ENCODE assay signal across 12 mouse cellular contexts in the genomic region with DNA sequence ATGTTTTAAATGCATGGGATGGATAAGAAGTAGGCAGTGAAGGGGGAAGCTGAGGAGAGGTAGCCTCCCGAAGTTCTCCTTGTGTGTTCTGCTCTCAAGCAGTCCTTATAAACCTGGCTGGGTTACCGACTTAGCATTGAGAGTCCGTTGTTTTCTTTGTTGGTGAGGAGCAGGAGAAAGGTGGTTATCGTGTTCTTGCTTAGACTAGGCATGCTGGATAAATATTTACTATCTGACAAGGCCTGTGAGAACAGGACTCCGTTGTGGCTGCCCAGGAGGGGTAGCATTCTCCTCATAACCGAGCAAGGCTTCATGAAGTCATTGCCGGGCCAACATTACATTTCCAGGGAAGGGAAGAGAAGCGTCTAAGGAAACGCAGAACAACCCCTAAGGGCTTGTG.
DNase-seq lines count a peak whose midpoint lies in the region; ATAC-seq and TF ChIP-seq lines count a peak whose summit lies in the region.
"Had no signal": no experiment of that assay in that cellular context is flagged by ENCODE, and none has a peak within 500 bp of the region (broad histone marks: within the 10 kb centered on the region; RNA-seq: fewer than 3 reads in every experiment).

No protein-coding gene starts in this region.

- H3K4me1 ChIP-seq in kidney, embryonic 16.5 days (ENCODE audit: insufficient read depth, low read length) = peaks cover 43% of the 10 kb centered on the region
- peaks cover 55% of the 10 kb centered on the region for H3K4me1 ChIP-seq in embryonic facial prominence, embryonic 15.5 days
- H3K4me1 ChIP-seq in limb, embryonic 14.5 days (ENCODE audit: control insufficient read depth, insufficient read depth, low read length) = peaks cover 64% of the 10 kb centered on the region
- peaks cover 5% of the 10 kb centered on the region for H3K4me1 ChIP-seq in stomach, embryonic 15.5 days
- peaks cover 23% of the 10 kb centered on the region for H3K4me1 ChIP-seq in hindbrain, embryonic 14.5 days (replicated peaks; ENCODE audit: control insufficient read depth, insufficient read depth, low read length)
- H3K4me1 ChIP-seq: liver, embryonic 13.5 days had no signal

- no peak overlapping the region for H3K4me3 ChIP-seq in kidney, embryonic 16.5 days (ENCODE audit: low read length)
- H3K4me3 ChIP-seq in embryonic facial prominence, embryonic 15.5 days (replicated peaks) = no peak overlapping the region
- no peak overlapping the region for H3K4me3 ChIP-seq in limb, embryonic 14.5 days (replicated peaks; ENCODE audit: low read length)
- H3K4me3 ChIP-seq in stomach, embryonic 15.5 days (replicated peaks) = no peak overlapping the region
- H3K4me3 ChIP-seq in hindbrain, embryonic 14.5 days (replicated peaks; ENCODE audit: low read length) = no peak overlapping the region
- H3K4me3 ChIP-seq: forebrain, embryonic 15.5 days; liver, embryonic 13.5 days; megakaryocyte, embryonic 14.5 days; midbrain, embryonic 15.5 days had no signal

- no peak for DNase-seq in kidney, postnatal 14 days
- no peak for DNase-seq in limb, embryonic 14.5 days (ENCODE audit: low spot score)
- no peak for DNase-seq in adrenal gland, adult (ENCODE audit: inconsistent age in 2 of 2, low spot score in 1 of 2)
- no peak for DNase-seq in hindbrain, embryonic 14.5 days (ENCODE audit: low spot score)
- DNase-seq: cerebellum, postnatal 14 days; liver, embryonic 13.5 days had no signal

- ATAC-seq in kidney, embryonic 16.5 days (ENCODE audit: low FRiP score, low TSS enrichment) = 0 out of 2 replicates have a peak, but pooled peaks have one; percentile 18
- ATAC-seq in embryonic facial prominence, embryonic 15.5 days (ENCODE audit: insufficient number of reproducible peaks, low FRiP score, low TSS enrichment, low read depth) = no peak
- no peak for ATAC-seq in limb, embryonic 14.5 days (ENCODE audit: low FRiP score, low read depth)
- ATAC-seq in stomach, embryonic 15.5 days (ENCODE audit: insufficient read depth, low FRiP score, low read depth) = 0 out of 2 replicates have a peak, but pooled peaks have one; percentile 51
- no peak for ATAC-seq in hindbrain, embryonic 14.5 days (ENCODE audit: low FRiP score)
- ATAC-seq: forebrain, embryonic 15.5 days; midbrain, embryonic 15.5 days had no signal

- no peaks in the 10 kb centered on the region for H3K36me3 ChIP-seq in kidney, embryonic 16.5 days (ENCODE audit: insufficient read depth, low read length)
- no peaks in the 10 kb centered on the region for H3K36me3 ChIP-seq in embryonic facial prominence, embryonic 15.5 days
- peaks cover 5% of the 10 kb centered on the region; the same call in 1 of the 2 replicates for H3K36me3 ChIP-seq in limb, embryonic 14.5 days (ENCODE audit: control insufficient read depth, insufficient read depth, low read length)
- H3K36me3 ChIP-seq in stomach, embryonic 15.5 days = no peaks in the 10 kb centered on the region
- H3K36me3 ChIP-seq in hindbrain, embryonic 14.5 days (replicated peaks; ENCODE audit: control insufficient read depth, insufficient read depth) = no peaks in the 10 kb centered on the region
- H3K36me3 ChIP-seq: forebrain, embryonic 15.5 days; liver, embryonic 13.5 days; midbrain, embryonic 15.5 days had no signal

- TF ChIP-seq POLR2A in limb, embryonic 14.5 days (IDR thresholded peaks at IDR 0.05; ENCODE audit: borderline replicate concordance, extremely low read depth, insufficient read depth, insufficient read length) = no peak

- H3K27me3 ChIP-seq in kidney, embryonic 16.5 days (ENCODE audit: insufficient read depth, low read length) = no peaks in the 10 kb centered on the region
- no peaks in the 10 kb centered on the region for H3K27me3 ChIP-seq in embryonic facial prominence, embryonic 15.5 days
- no peaks in the 10 kb centered on the region for H3K27me3 ChIP-seq in limb, embryonic 14.5 days (ENCODE audit: control insufficient read depth, insufficient read depth, low read length)
- H3K27me3 ChIP-seq in stomach, embryonic 15.5 days (replicated peaks) = no peaks in the 10 kb centered on the region
- H3K27me3 ChIP-seq in hindbrain, embryonic 14.5 days (ENCODE audit: control insufficient read depth, insufficient read depth, low read length) = no peaks in the 10 kb centered on the region
- H3K27me3 ChIP-seq: forebrain, embryonic 15.5 days; liver, embryonic 13.5 days; megakaryocyte, embryonic 14.5 days; midbrain, embryonic 15.5 days had no signal

- H3K27ac ChIP-seq in kidney, embryonic 16.5 days (ENCODE audit: low read length) = peak overlapping the region; percentile 9; the same call in 1 of the 2 replicates
- peak overlapping the region; percentile 59; the same call in 1 of the 2 replicates for H3K27ac ChIP-seq in embryonic facial prominence, embryonic 15.5 days (replicated peaks)
- peak overlapping the region; percentile 43; the same call in 1 of the 2 replicates for H3K27ac ChIP-seq in limb, embryonic 14.5 days (replicated peaks; ENCODE audit: low read depth, low read length)
- H3K27ac ChIP-seq in stomach, embryonic 15.5 days = no peak overlapping the region
- H3K27ac ChIP-seq in hindbrain, embryonic 14.5 days = no peak overlapping the region
- H3K27ac ChIP-seq: forebrain, embryonic 15.5 days; liver, embryonic 13.5 days; midbrain, embryonic 15.5 days had no signal

- no peak overlapping the region for H3K9ac ChIP-seq in kidney, embryonic 16.5 days (replicated peaks; ENCODE audit: low read length)
- no peak overlapping the region for H3K9ac ChIP-seq in embryonic facial prominence, embryonic 15.5 days
- no peak overlapping the region for H3K9ac ChIP-seq in limb, embryonic 14.5 days (ENCODE audit: low read depth, low read length, severe bottlenecking)
- no peak overlapping the region for H3K9ac ChIP-seq in stomach, embryonic 15.5 days
- H3K9ac ChIP-seq in hindbrain, embryonic 14.5 days = no peak overlapping the region
- H3K9ac ChIP-seq: forebrain, embryonic 15.5 days; liver, embryonic 13.5 days; midbrain, embryonic 15.5 days had no signal

- H3K9me3 ChIP-seq in kidney, embryonic 16.5 days (ENCODE audit: low read length) = no peaks in the 10 kb centered on the region
- no peaks in the 10 kb centered on the region for H3K9me3 ChIP-seq in embryonic facial prominence, embryonic 15.5 days (replicated peaks)
- H3K9me3 ChIP-seq in limb, embryonic 14.5 days (ENCODE audit: control insufficient read depth, low read length) = no peaks in the 10 kb centered on the region
- H3K9me3 ChIP-seq in stomach, embryonic 15.5 days = no peaks in the 10 kb centered on the region
- no peaks in the 10 kb centered on the region for H3K9me3 ChIP-seq in hindbrain, embryonic 14.5 days (ENCODE audit: control insufficient read depth, low read length)
- H3K9me3 ChIP-seq: forebrain, embryonic 15.5 days; liver, embryonic 13.5 days; midbrain, embryonic 15.5 days had no signal

- H3K4me2 ChIP-seq in kidney, embryonic 16.5 days (replicated peaks; ENCODE audit: low read depth, low read length) = no peak overlapping the region
- H3K4me2 ChIP-seq in embryonic facial prominence, embryonic 15.5 days (replicated peaks) = no peak overlapping the region
- no peak overlapping the region for H3K4me2 ChIP-seq in limb, embryonic 14.5 days (replicated peaks; ENCODE audit: low read depth, low read length, severe bottlenecking)
- H3K4me2 ChIP-seq in stomach, embryonic 15.5 days = no peak overlapping the region
- H3K4me2 ChIP-seq in hindbrain, embryonic 14.5 days (replicated peaks) = no peak overlapping the region
- H3K4me2 ChIP-seq: forebrain, embryonic 15.5 days; liver, embryonic 13.5 days; midbrain, embryonic 15.5 days had no signal

- WGBS in kidney, embryonic 16.5 days = 59% methylated on average over 9 of the region's 9 CpGs
- WGBS in embryonic facial prominence, embryonic 15.5 days = 54% methylated on average over 9 of the region's 9 CpGs
- WGBS in limb, embryonic 14.5 days = 43% methylated on average over 9 of the region's 9 CpGs
- 55% methylated on average over 9 of the region's 9 CpGs for WGBS in stomach, embryonic 15.5 days
- 89% methylated on average over 9 of the region's 9 CpGs for WGBS in hindbrain, embryonic 14.5 days

Comparison
In these comparisons a context has a peak if more than half of its experiments do, and no peak if none do; other contexts are left out.
1. ATAC-seq: peak in kidney, embryonic 16.5 days (single experiment) and stomach, embryonic 15.5 days (single experiment); none in embryonic facial prominence, embryonic 15.5 days (single experiment), limb, embryonic 14.5 days (single experiment) and hindbrain, embryonic 14.5 days (single experiment).
2. H3K27ac ChIP-seq: peak in kidney, embryonic 16.5 days (single experiment), embryonic facial prominence, embryonic 15.5 days (single experiment) and limb, embryonic 14.5 days (single experiment); none in stomach, embryonic 15.5 days (single experiment) and hindbrain, embryonic 14.5 days (single experiment).